Mouse (Mus musculus): ENCODE data around the gene Fscn2. TPM values are rescaled to one million over a fixed set of nuclear protein-coding genes. Genes with fewer than 3 reads are reported as not detected.
"Not testable (repeated sequence)": the region's sequence is repeated elsewhere in the genome, so short reads cannot be mapped to it uniquely, and the experiment has no call there.

Fscn2 gene
- polyA plus RNA-seq, 2 experiments from 2014 or later, result 0.47 to 1.1 TPM

- not testable (repeated sequence) for ATAC-seq
Observed at GRCm38 (mm10) chr11:120346383-120347034, 14.8 kb upstream of the Fscn2 start.

GRCm38 (mm10) chr11:120347301-120347700, 14.0 kb upstream of the Fscn2 start:
- no peak for ATAC-seq

- peak; percentile 68 for ATAC-seq
Observed at GRCm38 (mm10) chr11:120347791-120348683, 13.3 kb upstream of the Fscn2 start, which contains the start of gene Actg1. Gene Actg1 (minus strand): TSS chr11:120348542.

DNA sequence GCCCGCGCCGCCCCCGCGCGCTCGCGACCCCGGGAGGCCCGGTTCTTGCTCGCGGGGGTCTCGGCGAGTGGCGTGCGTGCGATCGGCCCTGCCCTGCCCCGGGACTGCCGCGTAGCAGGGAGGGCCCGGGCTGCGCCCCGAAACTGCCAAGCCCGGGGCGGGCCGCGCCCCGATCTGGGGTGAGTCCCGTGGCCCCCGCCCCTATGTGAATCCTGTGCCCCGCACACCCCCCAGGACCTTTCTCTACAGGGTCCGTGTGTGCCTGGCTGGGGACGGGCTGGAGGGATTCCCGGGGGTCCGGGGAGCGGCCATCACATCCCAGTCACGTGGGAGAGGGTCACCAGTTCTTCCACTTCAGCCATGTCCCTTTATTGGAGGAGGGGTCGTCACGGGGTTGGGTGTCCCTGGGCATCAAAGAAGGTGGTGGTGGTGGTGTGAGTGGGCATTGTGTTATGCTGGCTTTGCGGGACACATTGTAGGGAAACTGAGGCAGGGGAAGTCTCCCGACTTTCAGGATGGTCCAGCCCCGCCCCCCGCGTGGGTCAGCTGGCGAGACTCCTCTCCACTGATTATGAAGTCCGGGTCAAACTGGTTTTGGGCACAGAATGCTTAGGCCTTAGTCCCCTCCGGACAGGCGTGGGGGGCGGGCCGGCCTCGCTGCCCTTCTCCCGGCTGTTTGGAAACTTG, 12.5 kb upstream of the Fscn2 start:
- ATAC-seq, result no peak

- no peak for ATAC-seq
Observed at GRCm38 (mm10) chr11:120349371-120349985, 11.9 kb upstream of the Fscn2 start.

DNA sequence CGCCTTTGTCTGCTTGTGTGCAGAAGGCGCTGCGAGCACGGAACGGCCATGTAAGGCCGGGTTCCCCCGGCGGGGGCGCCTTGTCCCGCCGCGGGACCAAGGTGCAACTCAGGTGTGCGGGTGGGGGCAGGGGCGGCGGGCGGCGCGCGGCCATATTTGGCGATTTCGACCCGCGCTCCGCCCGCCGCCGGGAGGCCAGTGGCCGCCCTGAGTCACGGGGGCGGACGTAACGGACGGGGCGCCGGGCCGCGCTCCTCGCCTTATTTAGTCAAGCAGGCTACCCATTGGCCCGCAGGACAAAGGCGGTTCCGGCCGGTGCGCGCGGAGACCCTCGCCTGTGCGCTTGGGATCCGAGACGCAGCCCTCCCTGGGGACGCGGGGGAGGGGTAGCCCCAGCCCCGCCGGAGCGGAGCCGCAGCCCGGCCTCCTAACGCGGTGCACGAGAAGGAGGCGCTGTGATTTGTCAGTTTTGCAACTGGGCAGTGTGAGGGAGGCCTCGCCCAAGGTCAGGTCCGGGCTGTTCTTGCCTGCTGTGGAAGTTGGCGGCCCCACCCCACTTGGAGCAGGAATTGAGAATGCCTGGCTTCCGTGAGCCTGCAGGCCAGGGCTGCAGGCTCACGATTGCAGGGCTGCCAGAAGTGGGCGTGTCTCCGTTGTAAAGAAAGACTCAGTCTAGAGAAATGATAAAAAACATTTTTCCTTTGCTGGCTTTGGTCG, 11.2 kb upstream of the Fscn2 start:
- peak; percentile 18 for ATAC-seq

DNA sequence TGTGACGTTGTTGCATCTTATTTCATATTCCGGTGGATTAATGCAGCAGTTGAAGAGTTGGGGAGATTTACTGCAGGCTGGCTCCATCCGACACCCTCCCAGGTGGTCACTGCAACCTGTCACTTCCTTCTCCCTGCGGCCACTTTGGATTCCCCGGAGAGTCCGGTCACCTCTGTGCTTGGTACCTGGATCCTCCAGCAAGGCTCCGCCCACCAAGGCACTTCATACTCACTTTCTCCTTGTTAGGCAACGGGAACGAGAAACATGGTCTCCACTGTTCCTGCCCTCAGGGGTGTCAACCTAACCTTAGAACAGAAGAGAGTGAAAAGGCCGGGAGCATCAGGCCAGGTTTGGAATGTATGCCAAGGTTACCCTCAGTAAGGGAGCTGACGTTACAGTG, 10.6 kb upstream of the Fscn2 start:
- no peak for ATAC-seq

DNA sequence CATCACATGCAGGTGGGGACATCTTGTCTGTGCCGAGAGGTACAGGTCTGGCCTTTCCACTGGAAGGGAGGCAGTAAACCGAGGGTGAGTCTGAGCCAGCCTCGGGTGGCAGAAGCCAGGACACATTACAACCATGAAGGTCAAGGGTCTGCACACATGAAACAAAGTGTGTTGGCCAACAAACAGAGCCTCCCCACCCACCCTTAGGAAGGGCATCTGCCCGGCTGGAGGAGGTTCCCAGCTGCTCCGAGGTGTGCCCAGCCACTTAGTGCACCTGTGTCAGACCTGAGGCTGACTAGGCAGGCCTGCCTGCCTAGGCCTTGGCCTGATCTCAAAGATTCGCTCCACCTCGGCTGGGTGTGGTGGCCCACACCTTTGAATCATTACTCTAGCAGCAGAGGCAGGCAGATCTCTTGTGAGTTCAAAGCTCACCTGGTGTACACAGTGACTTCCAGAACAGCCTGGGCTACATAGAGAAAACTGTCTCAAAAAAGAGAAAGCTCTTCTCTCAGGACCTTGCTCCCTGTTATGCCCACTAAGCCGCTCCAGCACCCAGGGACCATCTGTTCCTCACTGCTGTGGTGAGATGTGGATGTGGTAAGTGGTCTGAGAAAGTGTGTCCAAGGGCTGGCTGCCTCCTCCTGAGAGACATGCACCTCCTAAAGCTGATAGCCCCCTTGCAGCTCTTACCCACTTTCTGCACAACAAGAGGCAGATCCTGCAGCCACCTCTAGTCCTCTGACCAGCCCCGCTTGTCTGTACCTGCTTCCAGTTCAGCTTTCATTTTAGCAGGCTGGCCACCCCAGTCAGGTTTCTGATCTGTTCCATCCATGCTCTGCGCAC, 9.9 kb upstream of the Fscn2 start:
- ATAC-seq, result no peak

GRCm38 (mm10) chr11:120352093-120352350, 9.3 kb upstream of the Fscn2 start:
- ATAC-seq, result not testable (repeated sequence)

- ATAC-seq, result no peak
Observed at GRCm38 (mm10) chr11:120352571-120353290, 8.6 kb upstream of the Fscn2 start.

DNA sequence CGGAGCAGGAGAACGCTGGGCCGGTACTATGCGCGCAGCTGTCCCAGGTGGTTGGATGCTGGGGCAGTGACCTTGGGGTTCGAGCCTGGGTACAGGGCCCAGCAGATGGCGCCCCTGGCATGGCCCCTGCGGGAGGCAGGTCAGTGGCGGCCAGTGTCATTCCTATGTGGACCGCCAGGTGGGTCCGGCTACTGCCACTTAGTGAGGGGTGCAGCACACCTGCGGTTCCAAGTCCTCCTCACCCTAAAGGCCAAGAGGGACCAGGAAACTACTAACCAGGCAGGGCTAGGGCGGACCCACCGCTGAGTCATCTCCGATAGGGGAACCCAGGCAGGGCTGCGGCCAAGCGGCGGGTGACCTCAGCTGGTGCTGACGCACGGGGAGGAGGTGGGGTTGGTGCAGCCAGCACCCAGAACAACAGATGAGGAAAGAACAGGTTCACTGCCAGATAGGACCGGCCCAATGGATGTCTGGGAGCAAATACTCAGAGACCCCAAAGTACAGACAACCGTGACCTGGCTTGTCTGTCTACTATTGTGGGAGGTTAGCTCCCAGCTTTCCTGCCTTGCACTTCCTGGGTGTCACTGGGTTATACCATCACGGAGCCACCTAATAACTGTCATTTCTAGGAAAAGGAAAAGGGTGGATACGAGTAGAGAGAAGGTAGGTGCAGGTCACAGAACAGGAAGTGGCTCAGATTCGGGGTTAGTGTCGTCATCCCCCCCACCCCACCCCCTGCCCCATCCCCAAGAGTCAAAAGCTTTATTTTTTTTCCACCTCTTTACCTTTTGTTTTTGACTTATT, 7.6 kb upstream of the Fscn2 start:
- ATAC-seq, result peak; percentile 73

GRCm38 (mm10) chr11:120354304-120355276, 6.7 kb upstream of the Fscn2 start:
- no peak for ATAC-seq

GRCm38 (mm10) chr11:120355277-120356039, 5.9 kb upstream of the Fscn2 start:
- ATAC-seq, result no peak

DNA sequence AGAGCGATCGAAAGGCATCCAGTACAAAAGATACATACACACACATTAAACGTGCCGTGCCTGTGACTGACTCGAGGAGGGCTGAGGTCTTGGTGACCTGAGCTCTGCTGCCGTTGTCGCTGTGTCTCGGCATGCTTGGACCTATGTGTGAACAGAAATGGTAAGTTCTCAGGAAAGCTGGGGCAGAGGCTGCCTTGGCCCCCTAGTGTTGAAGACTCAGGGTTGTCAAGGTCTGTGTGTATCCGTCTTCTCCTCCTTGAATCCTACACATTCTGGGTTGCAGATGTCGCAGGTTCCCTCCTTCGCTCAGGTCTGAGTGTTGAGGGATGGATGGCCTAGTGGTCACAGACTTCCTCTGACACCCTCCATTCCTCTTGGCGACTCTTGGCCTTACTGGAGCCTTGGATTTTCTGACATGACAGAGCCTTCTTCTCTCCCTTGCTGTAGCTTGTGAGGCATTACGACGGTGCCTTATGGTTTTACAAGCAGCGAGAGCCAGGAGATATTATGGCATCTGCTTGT, 5.0 kb upstream of the Fscn2 start:
- ATAC-seq, result no peak

- no peak for ATAC-seq
Observed at GRCm38 (mm10) chr11:120356900-120357299, 4.4 kb upstream of the Fscn2 start.

DNA sequence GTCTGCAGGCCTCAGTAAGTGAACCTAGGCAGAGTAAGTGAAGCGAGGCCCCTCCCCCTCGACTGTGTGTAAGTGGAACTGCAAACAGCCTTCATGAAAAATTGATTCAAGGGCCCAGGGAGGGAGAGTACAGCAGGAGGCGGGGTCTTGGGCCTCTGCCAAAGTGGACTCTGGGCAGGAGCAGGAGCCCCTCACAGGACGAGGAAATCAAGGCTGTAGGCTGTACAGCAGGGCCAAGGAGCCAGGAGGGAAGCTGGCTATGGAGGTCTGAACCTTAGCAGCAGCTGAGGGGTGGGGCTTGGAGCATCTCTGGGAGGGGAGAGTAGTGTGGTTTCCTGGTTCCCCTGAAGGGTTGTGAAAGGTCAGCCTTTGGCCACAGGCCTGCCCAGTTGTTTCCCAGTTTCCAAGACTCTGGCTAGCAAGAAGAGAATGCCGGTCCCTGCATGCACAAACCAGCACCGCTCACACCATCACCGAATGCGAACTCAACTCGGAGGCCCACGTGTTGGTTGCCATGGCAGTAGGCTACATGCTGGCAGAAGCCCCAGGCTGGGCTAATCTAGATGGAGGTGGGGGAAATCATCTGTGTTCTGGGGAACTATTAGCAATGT, 3.4 kb upstream of the Fscn2 start:
- ATAC-seq, result no peak

GRCm38 (mm10) chr11:120359391-120359790, 1.9 kb upstream of the Fscn2 start:
- ATAC-seq, result no peak
